Mouse (Mus musculus) urinary bladder, adult 2 months (tissue): Measurements from ENCODE around the gene Scfd2. TPM values are rescaled to one million over a fixed set of nuclear protein-coding genes. Genes with fewer than 3 reads are reported as not detected.

Experiments
- DNase-seq: peaks from one replicate; pipeline ENCODE4 v3.0.0; 2022; ENCODE audit warnings: low spot score
- polyA plus RNA-seq: library from polyadenylated mRNA; depleted of rRNA; stranded (reverse); fragments of >200 nt; gene quantifications from 2 replicates; pipeline ENCODE4 v1.2.3, GENCODE M21; 2012

Gene Scfd2
- polyA plus RNA-seq, 1 experiment: 9.1 TPM

- DNase-seq: no peak
Measured at GRCm38 (mm10) chr5:74202515-74202914, 329.0 kb downstream of the Scfd2 start.

DNA sequence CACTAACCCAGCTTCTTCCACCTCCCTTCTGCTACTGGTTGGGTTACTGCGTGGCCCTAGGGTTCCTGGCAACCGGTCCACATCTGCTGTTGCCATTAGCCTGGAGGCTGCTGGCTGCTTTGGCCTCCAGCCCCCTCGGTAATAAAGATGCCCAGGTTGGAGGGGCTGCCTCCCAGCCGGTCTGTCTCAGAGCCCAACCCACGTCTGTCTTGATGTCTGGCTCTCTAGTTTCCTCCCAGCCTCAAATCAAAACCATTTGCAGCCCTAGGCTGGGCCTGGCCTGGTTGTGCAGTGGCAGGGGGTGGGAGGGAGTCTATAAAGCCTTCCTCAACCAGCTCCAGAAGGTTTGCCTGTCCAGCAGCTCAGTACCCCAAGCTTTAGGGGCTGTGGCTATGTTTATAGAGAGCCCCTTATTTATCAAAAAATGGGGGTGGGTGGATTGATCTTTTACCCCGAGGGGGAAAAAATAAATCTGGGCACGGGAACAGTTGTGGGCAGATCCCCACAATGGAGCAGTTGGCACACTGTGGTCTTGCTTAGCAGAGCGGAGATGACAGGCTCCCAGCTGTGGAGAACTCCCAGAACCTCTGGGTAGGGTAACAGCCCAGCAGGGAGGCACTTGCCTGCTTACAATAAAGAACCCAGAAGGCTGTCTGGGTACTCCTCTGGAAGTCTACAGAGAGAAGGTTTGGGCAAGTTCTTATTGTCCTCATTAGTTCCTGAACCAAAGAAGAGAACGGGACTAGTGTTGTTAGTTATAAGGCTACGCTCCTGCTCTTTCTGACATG is 329.8 kb downstream of the Scfd2 start:
- DNase-seq: no peak

DNA sequence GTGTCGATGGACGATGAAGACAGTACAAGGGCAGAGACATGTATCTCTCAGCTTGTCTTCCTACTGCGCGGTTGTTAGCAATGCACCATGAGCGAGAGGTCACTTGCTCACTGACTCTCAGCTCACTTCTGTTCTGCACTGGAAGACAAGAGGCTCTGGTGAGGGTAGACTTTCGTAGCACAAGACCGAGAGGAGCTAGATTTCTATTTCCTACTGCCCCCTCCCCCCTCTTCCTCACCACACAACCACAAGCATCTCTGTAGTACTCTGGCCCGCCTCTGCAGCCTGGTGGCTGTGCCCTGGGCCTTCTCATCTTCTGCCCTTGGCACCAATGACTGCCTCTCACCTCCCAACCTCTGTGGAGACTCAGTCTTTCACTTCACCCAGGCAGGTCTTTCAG is 331.1 kb downstream of the Scfd2 start:
- DNase-seq: no peak

GRCm38 (mm10) chr5:74199793-74200192 is 331.8 kb downstream of the Scfd2 start:
- DNase-seq: no peak

GRCm38 (mm10) chr5:74198446-74198845 is 333.1 kb downstream of the Scfd2 start:
- DNase-seq: no peak

DNA sequence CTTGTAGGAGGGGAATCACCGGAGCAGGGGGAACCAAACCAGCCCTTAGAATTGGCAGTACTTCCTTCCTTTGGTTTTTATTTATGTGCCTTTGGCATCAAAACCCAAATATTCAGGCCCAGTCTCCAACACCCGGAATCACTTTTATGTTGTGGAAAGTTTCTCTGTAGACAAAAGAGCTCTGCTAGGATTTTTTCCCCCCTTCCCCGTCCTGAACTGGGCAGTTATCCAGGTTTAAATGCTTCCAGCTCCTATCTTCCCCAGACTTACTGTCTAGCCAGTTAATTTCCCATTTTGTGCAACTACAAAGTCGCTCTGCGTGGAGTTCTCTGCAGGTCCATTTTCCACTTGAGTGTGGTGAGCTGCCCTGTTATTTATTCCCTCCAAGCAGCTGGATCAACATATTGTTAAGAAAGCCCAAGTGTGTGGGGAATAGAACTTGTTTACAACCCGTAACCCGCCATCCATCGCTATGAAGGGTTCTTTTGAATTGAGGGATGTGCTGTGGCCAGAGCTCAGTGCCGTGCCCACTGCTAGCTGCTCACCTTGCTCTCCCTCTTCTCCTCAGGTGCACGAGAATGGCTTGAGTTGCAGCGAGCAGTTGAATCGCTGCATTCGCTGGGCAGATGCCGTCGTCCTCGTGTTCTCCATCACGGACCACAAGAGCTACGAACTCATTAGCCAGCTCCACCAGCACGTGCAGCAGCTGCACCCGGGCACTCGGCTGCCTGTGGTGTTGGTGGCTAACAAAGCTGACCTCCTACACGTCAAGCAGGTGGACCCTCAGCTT is 333.8 kb downstream of the Scfd2 start:
- DNase-seq: no peak

DNA sequence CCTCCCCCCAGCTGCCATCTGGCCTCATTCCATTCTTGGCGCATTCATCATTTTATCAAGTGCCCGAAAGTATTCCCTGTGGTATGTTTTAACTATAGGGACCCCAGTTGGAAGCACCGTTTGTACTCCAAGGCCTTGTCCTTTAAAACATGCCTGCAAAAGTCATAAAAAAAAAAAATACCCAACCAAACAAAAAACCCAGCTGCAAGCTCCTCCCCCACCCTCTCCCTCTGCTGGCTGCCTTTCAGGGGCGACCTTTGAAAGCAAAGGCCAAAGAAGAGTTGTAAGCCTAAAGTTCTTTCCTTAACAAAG is 335.3 kb downstream of the Scfd2 start:
- no peak for DNase-seq

DNA sequence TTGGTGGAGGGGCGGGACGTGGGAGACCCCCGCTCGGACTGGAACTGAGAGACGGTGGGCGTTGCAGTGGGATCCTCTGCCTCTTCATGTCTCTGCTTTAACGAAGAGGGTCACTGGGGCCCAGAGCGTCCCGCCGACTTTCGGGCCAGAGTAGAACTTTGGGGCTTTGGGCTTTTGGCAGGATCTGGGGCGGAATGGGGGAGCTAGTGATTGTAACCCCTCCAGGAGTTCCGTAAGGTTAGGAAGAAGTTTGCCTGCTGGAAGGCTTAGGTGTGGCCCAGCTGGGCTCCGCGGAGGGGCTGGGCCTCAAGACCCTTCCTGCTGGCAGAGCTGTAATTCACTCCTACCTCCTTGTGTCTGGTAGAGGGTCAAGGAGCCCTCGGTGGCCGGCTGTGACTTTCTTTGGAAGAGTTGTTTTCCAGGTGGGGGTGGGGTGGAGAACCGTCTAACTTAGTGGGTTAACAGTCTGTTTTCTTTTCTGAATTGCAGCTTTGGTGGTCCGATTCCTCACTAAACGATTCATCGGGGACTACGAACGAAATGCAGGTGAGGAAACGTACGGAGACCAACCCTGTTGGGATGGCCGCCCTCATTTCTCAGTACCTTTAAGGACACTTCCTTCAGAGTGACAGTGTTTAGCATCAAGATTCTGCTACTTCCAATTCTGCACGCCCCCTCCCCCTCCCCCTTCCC is 335.8 kb downstream of the Scfd2 start:
- DNase-seq: no peak

GRCm38 (mm10) chr5:74194841-74195613 is 336.5 kb downstream of the Scfd2 start, which contains the start of gene Rasl11b:
Gene Rasl11b, plus strand, starts transcription at chr5:74195286.
- DNase-seq: peak; percentile 98

DNA sequence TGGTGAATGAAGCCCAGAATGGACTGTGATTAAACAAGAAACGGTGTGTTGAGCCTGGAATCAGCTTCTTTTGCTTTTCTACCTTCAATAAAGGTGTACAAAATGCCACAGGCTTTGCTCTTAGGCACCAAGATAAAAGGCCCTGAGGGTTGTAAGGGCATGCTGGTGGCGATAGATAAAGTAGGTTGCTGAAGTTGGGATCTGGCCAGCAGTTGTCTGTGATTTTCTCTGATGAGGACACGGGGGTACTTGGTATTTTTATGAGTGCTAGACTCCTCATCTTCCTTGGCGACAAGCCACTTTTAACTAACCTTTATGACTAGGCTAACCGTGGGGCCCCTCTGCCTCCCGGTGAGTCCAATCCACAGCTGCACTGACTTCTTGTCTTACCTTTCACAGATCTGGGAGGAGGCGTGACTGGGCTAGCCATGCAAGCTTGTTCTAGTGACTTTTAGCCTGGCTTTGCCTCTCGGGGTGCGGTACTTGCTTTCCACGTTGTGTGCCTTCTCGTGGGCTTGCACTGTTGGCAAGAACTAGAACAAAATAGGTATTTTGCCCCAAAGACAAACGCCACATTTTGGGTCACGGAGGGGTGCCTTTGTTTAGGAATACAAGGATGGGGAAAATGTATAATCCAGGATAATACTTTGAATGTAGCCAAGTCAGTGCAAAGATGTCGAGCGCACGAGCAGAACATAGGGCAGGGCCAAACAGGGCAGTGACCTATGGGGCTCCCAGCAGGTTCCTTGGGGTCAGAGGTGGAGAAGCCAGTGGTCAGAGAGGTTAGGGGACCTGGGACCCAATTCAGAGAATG is 337.3 kb downstream of the Scfd2 start:
- DNase-seq: peak; percentile 33

- DNase-seq: no peak
Measured at GRCm38 (mm10) chr5:74193626-74194025, 337.9 kb downstream of the Scfd2 start.

DNA sequence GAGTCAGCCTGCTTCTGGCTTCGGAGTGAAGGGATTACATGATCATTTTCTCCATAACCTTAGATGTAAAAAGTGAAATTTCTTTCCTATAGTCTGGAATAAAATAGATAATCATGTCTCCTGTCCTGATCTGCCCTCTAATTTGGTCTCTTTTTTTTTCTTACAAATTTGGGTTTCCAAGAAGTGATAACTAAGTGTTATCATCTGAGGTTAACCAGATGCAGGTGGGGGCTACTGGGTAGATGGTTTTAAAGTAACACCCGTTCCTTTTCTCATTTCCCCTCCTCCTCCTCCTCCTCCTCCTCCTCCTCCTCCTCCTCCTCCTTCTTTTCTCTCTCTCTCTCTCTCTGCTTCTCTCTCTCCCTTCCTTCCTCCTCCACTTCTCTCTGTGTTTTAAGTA is 338.6 kb downstream of the Scfd2 start:
- DNase-seq: no peak

- no peak for DNase-seq
Measured at GRCm38 (mm10) chr5:74190911-74191310, 340.6 kb downstream of the Scfd2 start.

DNA sequence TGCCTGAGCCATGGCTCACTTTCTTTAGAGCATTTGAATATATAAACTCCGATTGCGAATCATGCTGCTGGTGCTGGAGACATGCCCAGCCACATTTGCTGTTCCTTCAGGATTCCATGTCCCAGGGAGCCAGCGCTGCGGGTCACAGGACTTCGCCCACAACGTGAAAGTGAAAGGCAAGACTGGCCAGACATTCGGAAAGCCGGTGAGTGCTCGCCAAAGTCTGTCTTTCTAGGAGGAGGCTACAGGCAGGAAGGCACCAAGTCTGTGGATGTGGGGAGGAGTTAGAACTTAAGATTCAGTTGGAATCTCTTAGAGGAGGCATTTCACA is 341.4 kb downstream of the Scfd2 start:
- no peak for DNase-seq

GRCm38 (mm10) chr5:74189484-74190160 is 341.9 kb downstream of the Scfd2 start:
- DNase-seq: no peak

DNA sequence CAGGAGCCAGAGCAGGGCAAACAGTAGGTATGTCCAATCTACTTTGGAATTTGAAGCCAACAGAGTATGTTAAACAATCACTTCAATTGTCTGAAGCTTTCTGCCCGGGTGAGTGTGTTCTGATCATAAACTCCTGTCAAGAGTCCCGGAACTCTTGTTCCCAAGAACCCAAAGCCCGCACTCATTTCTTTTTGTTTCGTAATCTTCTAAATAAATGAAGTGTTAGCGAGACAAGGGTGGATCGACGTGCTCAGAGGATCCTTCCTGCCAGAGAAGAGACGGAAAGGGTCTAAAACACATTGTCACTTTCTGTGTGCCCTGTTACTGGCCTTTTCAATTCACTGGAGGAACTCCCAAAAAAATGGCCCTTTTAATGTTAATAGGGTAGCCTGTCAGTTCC is 342.7 kb downstream of the Scfd2 start:
- no peak for DNase-seq

DNA sequence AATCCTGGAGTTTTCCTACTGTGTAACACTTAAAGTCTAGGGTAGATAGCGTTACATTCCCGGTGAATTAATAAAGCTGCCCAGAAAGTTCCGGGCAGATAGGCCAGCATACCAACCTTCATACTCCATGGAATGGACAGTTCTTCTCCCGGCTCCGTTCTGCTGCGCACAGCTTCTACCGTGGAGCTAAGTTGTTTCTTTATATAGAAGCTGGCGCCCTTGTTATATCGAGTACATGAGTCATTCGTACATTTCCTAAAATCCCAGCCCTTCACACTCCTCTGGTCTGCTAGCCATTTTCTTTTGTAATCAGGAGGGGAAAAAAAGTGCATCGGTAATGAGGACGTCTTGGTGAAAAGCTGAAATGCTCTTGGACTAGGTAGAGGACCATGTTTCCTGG is 343.5 kb downstream of the Scfd2 start:
- no peak for DNase-seq

DNA sequence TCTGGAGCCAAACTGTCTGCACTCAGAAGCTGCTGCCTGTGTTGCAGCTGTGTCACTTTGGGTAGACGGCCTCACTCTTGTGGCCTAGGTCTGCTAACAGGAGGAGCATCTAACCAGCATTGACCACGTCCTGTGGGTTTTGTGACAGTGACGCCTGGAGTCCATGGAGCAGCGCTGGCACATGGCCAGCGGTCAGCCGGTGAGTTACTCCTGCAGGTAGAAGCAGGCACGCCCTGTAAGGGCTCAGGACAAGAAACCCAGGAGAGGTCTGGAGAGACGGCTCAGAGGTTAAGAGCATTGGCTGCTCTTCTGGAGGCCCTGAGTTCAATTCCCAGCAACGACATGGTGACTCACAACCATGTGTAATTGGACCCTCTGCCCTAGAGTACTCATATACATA is 347.0 kb downstream of the Scfd2 start:
- DNase-seq: no peak

- DNase-seq: no peak
Measured at GRCm38 (mm10) chr5:74183118-74183517, 348.4 kb downstream of the Scfd2 start.

DNA sequence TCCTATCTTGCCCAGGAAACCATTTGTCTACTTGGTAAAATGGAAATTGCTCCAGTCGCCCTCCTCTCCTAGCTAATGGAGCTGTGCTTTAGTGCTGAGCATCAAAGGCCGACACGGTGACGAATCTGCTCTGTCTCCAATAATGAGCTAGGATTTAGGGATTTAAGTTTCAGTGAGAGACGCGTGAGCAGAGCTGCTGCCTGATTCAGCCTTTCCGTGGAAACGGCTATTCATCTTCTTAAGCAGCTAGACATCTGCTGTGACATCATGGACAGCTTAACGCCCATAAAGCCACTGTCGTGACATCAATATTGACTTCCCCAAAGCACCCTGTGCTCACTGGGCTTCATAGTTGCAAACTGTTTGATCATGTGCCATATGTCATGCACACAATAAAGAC is 351.3 kb downstream of the Scfd2 start:
- DNase-seq: no peak
